ENCODE assay signal across 22 mouse cellular contexts in the genomic region with DNA sequence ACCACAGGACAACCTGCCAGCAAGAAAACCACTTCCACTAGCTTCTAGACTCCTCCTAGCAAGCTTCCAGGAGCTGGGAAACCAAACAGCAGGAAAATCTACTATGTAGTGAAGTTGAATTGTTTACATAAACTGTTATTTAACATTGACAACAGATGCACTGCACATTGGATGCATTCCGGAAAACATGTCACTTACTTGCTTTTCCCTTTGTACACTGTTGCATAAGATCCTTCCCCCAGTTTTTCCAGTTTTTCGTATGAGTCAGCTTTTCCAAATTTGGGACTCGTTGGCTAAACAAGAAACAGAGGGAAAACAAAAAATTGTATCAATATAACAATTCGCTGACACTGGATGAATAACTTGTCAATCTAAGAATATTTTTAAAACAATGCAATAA.
A peak's percentile ranks its signal among the peaks of the same experiment; 100 is the strongest.
DNase-seq lines count a peak whose midpoint lies in the region; ATAC-seq lines count a peak whose summit lies in the region.
"Had no signal": no experiment of that assay in that cellular context is flagged by ENCODE, and none has a peak within 500 bp of the region (broad histone marks: within the 10 kb centered on the region; RNA-seq: fewer than 3 reads in every experiment).

No protein-coding gene starts in this region.

- no peak overlapping the region for H3K4me3 ChIP-seq in forebrain, embryonic 11.5 days (ENCODE audit: low read depth, low read length)
- H3K4me3 ChIP-seq: forebrain, embryonic 12.5 days; heart, embryonic 12.5 days; hindbrain, embryonic 10.5 days; kidney, embryonic 15.5 days; midbrain, embryonic 12.5 days had no signal

- H3K27me3 ChIP-seq in forebrain, embryonic 11.5 days (ENCODE audit: control insufficient read depth, insufficient read depth, low read length): no peaks in the 10 kb centered on the region
- H3K27me3 ChIP-seq: forebrain, embryonic 12.5 days; heart, embryonic 12.5 days; kidney, embryonic 15.5 days; midbrain, embryonic 12.5 days had no signal

- H3K9me3 ChIP-seq in forebrain, embryonic 11.5 days (ENCODE audit: control insufficient read depth, low read length): no peaks in the 10 kb centered on the region
- H3K9me3 ChIP-seq: forebrain, embryonic 12.5 days; heart, embryonic 12.5 days; hindbrain, embryonic 10.5 days; kidney, embryonic 15.5 days; midbrain, embryonic 12.5 days had no signal

- H3K4me1 ChIP-seq in forebrain, embryonic 11.5 days (replicated peaks; ENCODE audit: control insufficient read depth, insufficient read depth, low read length): no peaks in the 10 kb centered on the region
- H3K4me1 ChIP-seq: forebrain, embryonic 12.5 days; heart, embryonic 12.5 days; hindbrain, embryonic 10.5 days; kidney, embryonic 15.5 days; midbrain, embryonic 12.5 days had no signal

- peak; percentile 17 for DNase-seq in layer of hippocampus, adult 9-10 months (ENCODE audit: low spot score)
- DNase-seq in layer of hippocampus, adult 8-10 months (ENCODE audit: low spot score in 2 of 2): no peak
- DNase-seq in lung, postnatal 25 days (ENCODE audit: low spot score): peak; percentile 32
- no peak for DNase-seq in lung, postnatal 10 days
- DNase-seq in NIH3T3 (ENCODE audit: low read depth): peak; percentile 63
- peak; percentile 8 for DNase-seq in fibroblast of lung, adult 2 months (ENCODE audit: low read depth)
- no peak for DNase-seq in gastrocnemius, adult 8-10 months (ENCODE audit: low spot score in 2 of 2)
- DNase-seq in forebrain, embryonic 11.5 days (ENCODE audit: low spot score): no peak
- DNase-seq: adrenal gland, postnatal 36 days; cerebellum, adult 11-12 months; cerebellum, postnatal 10 days; gastrocnemius, postnatal 10 days; heart, postnatal 10 days; kidney, adult 11 months; kidney, postnatal 36 days; spleen, adult 18-20 months had no signal

- H3K9ac ChIP-seq in forebrain, embryonic 11.5 days (ENCODE audit: low read length): no peak overlapping the region
- H3K9ac ChIP-seq: forebrain, embryonic 12.5 days; heart, embryonic 12.5 days; kidney, embryonic 15.5 days; midbrain, embryonic 12.5 days had no signal

- no peak for ATAC-seq in forebrain, embryonic 11.5 days (replicated peaks; ENCODE audit: low FRiP score)

- no peak overlapping the region for H3K4me2 ChIP-seq in forebrain, embryonic 11.5 days (ENCODE audit: low read depth, low read length, severe bottlenecking)
- H3K4me2 ChIP-seq: forebrain, embryonic 12.5 days; heart, embryonic 12.5 days; kidney, embryonic 15.5 days; liver, embryonic 11.5 days; midbrain, embryonic 12.5 days had no signal

- WGBS in forebrain, embryonic 11.5 days: 94% methylated on average over 4 of the region's 4 CpGs

- no peak overlapping the region for H3K27ac ChIP-seq in forebrain, embryonic 11.5 days (ENCODE audit: low read depth, low read length)
- H3K27ac ChIP-seq: forebrain, embryonic 12.5 days; hindbrain, embryonic 10.5 days; kidney, embryonic 15.5 days; midbrain, embryonic 12.5 days had no signal

- H3K36me3 ChIP-seq in forebrain, embryonic 11.5 days (ENCODE audit: control insufficient read depth, insufficient read depth, low read length): no peaks in the 10 kb centered on the region
- H3K36me3 ChIP-seq: kidney, embryonic 15.5 days; midbrain, embryonic 12.5 days had no signal

Comparison
In these comparisons a context has a peak if more than half of its experiments do, and no peak if none do; other contexts are left out.
1. DNase-seq: peak in layer of hippocampus, adult 9-10 months (single experiment), lung, postnatal 25 days (single experiment), NIH3T3 (single experiment) and fibroblast of lung, adult 2 months (single experiment); none in layer of hippocampus, adult 8-10 months (0 of 2), lung, postnatal 10 days (single experiment), gastrocnemius, adult 8-10 months (0 of 2) and forebrain, embryonic 11.5 days (single experiment).